Mouse (Mus musculus) testis, adult 2 months (tissue): ENCODE data around the gene Axin2. TPM values are rescaled to one million over a fixed set of nuclear protein-coding genes. Genes with fewer than 3 reads are reported as not detected.

ENCODE experiments used
- H3K27ac ChIP-seq: fragments of 200-500 bp; 2 replicates; pipeline ENCODE4 v1.5.1; 2012; ENCODE audit warnings: low read depth, low read length; ENCODE audit not compliant: control insufficient read depth, insufficient read depth
- H3K27me3 ChIP-seq: fragments of 200-500 bp; 2 replicates; pipeline ENCODE4 v1.6.1; 2012; ENCODE audit warnings: mild to moderate bottlenecking, low read length, moderate library complexity; ENCODE audit not compliant: control insufficient read depth, insufficient read depth
- H3K36me3 ChIP-seq: fragments of 200-500 bp; 2 replicates; pipeline ENCODE4 v1.6.1; 2012; ENCODE audit warnings: mild to moderate bottlenecking, low read length; ENCODE audit not compliant: control insufficient read depth, insufficient read depth
- H3K4me1 ChIP-seq: fragments of 200-500 bp; 2 replicates; pipeline ENCODE4 v1.6.1; 2012; ENCODE audit warnings: low read length; ENCODE audit not compliant: control insufficient read depth, insufficient read depth
- H3K4me3 ChIP-seq: fragments of 200-500 bp; 2 replicates; pipeline ENCODE4 v1.5.1; 2012; ENCODE audit warnings: low read depth, mild to moderate bottlenecking, low read length, moderate library complexity, mixed read lengths; ENCODE audit not compliant: control insufficient read depth
- CTCF ChIP-seq: fragments of 200-500 bp; IDR thresholded peaks from 2 replicates; pipeline ENCODE4 v1.5.1; 2012; ENCODE audit warnings: low read depth, mild to moderate bottlenecking, inconsistent platforms, low read length, moderate library complexity; ENCODE audit not compliant: control insufficient read depth, insufficient read depth, insufficient replicate concordance
- POLR2A ChIP-seq: fragments of 200-500 bp; IDR thresholded peaks from 2 replicates; pipeline ENCODE4 v1.6.1; 2012; ENCODE audit warnings: low read depth, mild to moderate bottlenecking, inconsistent platforms, low read length, moderate library complexity; ENCODE audit not compliant: control insufficient read depth
- polyA plus RNA-seq: library from polyadenylated mRNA; depleted of rRNA; stranded (reverse); fragments of >200 nt; gene quantifications from 2 replicates; pipeline ENCODE4 v1.2.3, GENCODE M21; 2012

Axin2 gene
- polyA plus RNA-seq, 1 experiment, result 1.9 TPM

- Histone ChIP-seq H3K4me1 (peaks cover 6% of the 10 kb centered on the region), H3K4me3 (no peak overlapping the region), H3K27me3 (no peaks in the 10 kb centered on the region), H3K36me3 (no peaks in the 10 kb centered on the region), H3K27ac (no peak overlapping the region)
- TF ChIP-seq CTCF (no peak), POLR2A (no peak)
These were observed 21.7 kb downstream of the Axin2 start for GRCm38 (mm10) chr11:108941836-108942235.

- peaks cover 6% of the 10 kb centered on the region for H3K4me1 ChIP-seq
- no peak overlapping the region for H3K27ac ChIP-seq
- no peak for TF ChIP-seq POLR2A
- TF ChIP-seq CTCF, result no peak
- no peak overlapping the region for H3K4me3 ChIP-seq
- no peaks in the 10 kb centered on the region for H3K36me3 ChIP-seq
- H3K27me3 ChIP-seq, result no peaks in the 10 kb centered on the region
These were observed 23.6 kb downstream of the Axin2 start for GRCm38 (mm10) chr11:108943741-108944140.

- Histone ChIP-seq H3K4me1 (peaks cover 6% of the 10 kb centered on the region), H3K36me3 (no peaks in the 10 kb centered on the region)
These were observed 25.5 kb downstream of the Axin2 start for GRCm38 (mm10) chr11:108945666-108946065.

GRCm38 (mm10) chr11:108947425-108948184, 27.5 kb downstream of the Axin2 start:
- no peak overlapping the region for H3K27ac ChIP-seq

More at GRCm38 (mm10) chr11:108945666-108946065, 25.5 kb downstream of the Axin2 start:
- TF ChIP-seq POLR2A (no peak), CTCF (no peak)
- Histone ChIP-seq H3K4me3 (no peak overlapping the region), H3K27me3 (no peaks in the 10 kb centered on the region), H3K27ac (no peak overlapping the region)

GRCm38 (mm10) chr11:108948501-108948900, 28.4 kb downstream of the Axin2 start:
- Histone ChIP-seq H3K4me3 (no peak overlapping the region), H3K36me3 (no peaks in the 10 kb centered on the region), H3K27ac (no peak overlapping the region), H3K27me3 (no peaks in the 10 kb centered on the region), H3K4me1 (peaks cover 3% of the 10 kb centered on the region)
- no peak for TF ChIP-seq CTCF
- TF ChIP-seq POLR2A, result no peak

More at GRCm38 (mm10) chr11:108947425-108948184, 27.5 kb downstream of the Axin2 start:
- no peak for TF ChIP-seq POLR2A
- TF ChIP-seq CTCF, result no peak
- H3K27me3 ChIP-seq, result no peaks in the 10 kb centered on the region
- no peaks in the 10 kb centered on the region for H3K36me3 ChIP-seq
- peaks cover 3% of the 10 kb centered on the region for H3K4me1 ChIP-seq
- no peak overlapping the region for H3K4me3 ChIP-seq

GRCm38 (mm10) chr11:108948931-108949330, 28.8 kb downstream of the Axin2 start:
- Histone ChIP-seq H3K4me3 (no peak overlapping the region), H3K4me1 (peaks cover 3% of the 10 kb centered on the region), H3K27ac (no peak overlapping the region), H3K27me3 (no peaks in the 10 kb centered on the region), H3K36me3 (no peaks in the 10 kb centered on the region)
- no peak for TF ChIP-seq POLR2A
- TF ChIP-seq CTCF, result no peak

GRCm38 (mm10) chr11:108952343-108952742, 32.2 kb downstream of the Axin2 start:
- no peaks in the 10 kb centered on the region for H3K36me3 ChIP-seq
- no peaks in the 10 kb centered on the region for H3K4me1 ChIP-seq
- H3K27ac ChIP-seq, result no peak overlapping the region
- no peaks in the 10 kb centered on the region for H3K27me3 ChIP-seq
- H3K4me3 ChIP-seq, result no peak overlapping the region
- no peak for TF ChIP-seq POLR2A
